Mouse (Mus musculus) liver, embryonic 11.5 days (tissue): ENCODE data around the gene Atp6v1a. TPM values are rescaled to one million over a fixed set of nuclear protein-coding genes. Genes with fewer than 3 reads are reported as not detected.

Experiments used
- polyA plus RNA-seq: library from polyadenylated mRNA; unstranded; fragments of >200 nt; fragmentation: Nextera tagmentation; extraction: Ambion mirVana; gene quantifications from 2 replicates; pipeline ENCODE4 v1.2.1, GENCODE M21; 2014

Gene Atp6v1a
- polyA plus RNA-seq, 1 experiment from 2014 or later, result 49.7 TPM

Other genes starting within 250 kb of the Atp6v1a start
- gene Ccdc191, start 249.9 kb downstream of the Atp6v1a start, polyA plus RNA-seq, result 7.9 and 9.4 TPM in 2 replicates
- gene Qtrt2, start 212.9 kb downstream of the Atp6v1a start, polyA plus RNA-seq, result 26.5 and 27.7 TPM in 2 replicates
- 0.88 and 1.4 TPM in 2 replicates for gene Zdhhc23, start 159.9 kb downstream of the Atp6v1a start, polyA plus RNA-seq
- gene Gramd1c, start 76.4 kb downstream of the Atp6v1a start, polyA plus RNA-seq, result 4.6 and 5.5 TPM in 2 replicates
- 143 and 150 TPM in 2 replicates for gene Naa50, start 125 bp upstream of the Atp6v1a start, polyA plus RNA-seq
- 5.7 and 5.8 TPM in 2 replicates for gene Usf3, start 33.5 kb upstream of the Atp6v1a start, polyA plus RNA-seq
- gene Sidt1, start 193.5 kb upstream of the Atp6v1a start, polyA plus RNA-seq, result not detected in 2 replicates
- 23.6 and 25.4 TPM in 2 replicates for gene Spice1, start 207.4 kb upstream of the Atp6v1a start, polyA plus RNA-seq